15 mouse cellular contexts compared by ENCODE assay signal in genomic region chr9:122083698-122084097, GRCm38 (mm10). TPM values are rescaled to one million over a fixed set of nuclear protein-coding genes. Genes with fewer than 3 reads are reported as not detected.
DNase-seq lines count a peak whose midpoint lies in the region; ATAC-seq and TF ChIP-seq lines count a peak whose summit lies in the region.
"Had no signal": no experiment of that assay in that cellular context is flagged by ENCODE, and none has a peak within 500 bp of the region (broad histone marks: within the 10 kb centered on the region; RNA-seq: fewer than 3 reads in every experiment).

No protein-coding gene starts in this region.

- H3K9me3 ChIP-seq in embryonic facial prominence, embryonic 14.5 days (ENCODE audit: control insufficient read depth, low read length), result no peaks in the 10 kb centered on the region
- H3K9me3 ChIP-seq in embryonic facial prominence, embryonic 10.5 days, result no peaks in the 10 kb centered on the region
- H3K9me3 ChIP-seq in intestine, embryonic 14.5 days (ENCODE audit: control insufficient read depth, low read length), result no peaks in the 10 kb centered on the region
- H3K9me3 ChIP-seq in intestine, embryonic 15.5 days, result no peaks in the 10 kb centered on the region
- H3K9me3 ChIP-seq in lung, embryonic 15.5 days, result no peaks in the 10 kb centered on the region

- no peak overlapping the region for H3K9ac ChIP-seq in embryonic facial prominence, embryonic 14.5 days (ENCODE audit: low read depth, low read length)
- no peak overlapping the region for H3K9ac ChIP-seq in intestine, embryonic 14.5 days (ENCODE audit: low read length)
- H3K9ac ChIP-seq in intestine, embryonic 15.5 days, result no peak overlapping the region
- no peak overlapping the region for H3K9ac ChIP-seq in lung, embryonic 15.5 days

- peak overlapping the region; percentile 33; the same call in 1 of the 2 replicates for H3K27ac ChIP-seq in embryonic facial prominence, embryonic 14.5 days (replicated peaks; ENCODE audit: low read depth, low read length)
- no peak overlapping the region for H3K27ac ChIP-seq in embryonic facial prominence, embryonic 10.5 days (replicated peaks)
- peak overlapping the region; percentile 33 for H3K27ac ChIP-seq in intestine, embryonic 14.5 days (ENCODE audit: low read depth)
- H3K27ac ChIP-seq in intestine, embryonic 15.5 days, result no peak overlapping the region; the same call in 1 of the 2 replicates
- peak overlapping the region; percentile 95 for H3K27ac ChIP-seq in lung, embryonic 15.5 days
- H3K27ac ChIP-seq in small intestine, adult 2 months (ENCODE audit: insufficient read depth, low read depth, low read length), result peak overlapping the region; percentile 42
- H3K27ac ChIP-seq: left cerebral cortex, adult 2 months had no signal

- DNase-seq in embryonic facial prominence, embryonic 14.5 days (ENCODE audit: low spot score), result no peak
- DNase-seq in embryonic facial prominence, embryonic 10.5 days (ENCODE audit: low spot score), result no peak
- DNase-seq in intestine, embryonic 14.5 days (ENCODE audit: low spot score), result no peak
- no peak for DNase-seq in lung, adult 18-20 months
- no peak for DNase-seq in left cerebral cortex, postnatal 4 days
- DNase-seq: cerebellum, postnatal 25 days had no signal

- WGBS in embryonic facial prominence, embryonic 14.5 days, result 58% methylated on average over 4 of the region's 4 CpGs
- 80% methylated on average over 4 of the region's 4 CpGs for WGBS in embryonic facial prominence, embryonic 10.5 days
- WGBS in intestine, embryonic 14.5 days, result 71% methylated on average over 4 of the region's 4 CpGs
- 62% methylated on average over 4 of the region's 4 CpGs for WGBS in intestine, embryonic 15.5 days
- WGBS in lung, embryonic 15.5 days, result 57% methylated on average over 4 of the region's 4 CpGs
- WGBS in small intestine, adult 2 months, result 84% methylated on average over 4 of the region's 4 CpGs

- H3K4me1 ChIP-seq in embryonic facial prominence, embryonic 14.5 days (ENCODE audit: control insufficient read depth, insufficient read depth, low read length), result no peaks in the 10 kb centered on the region; the same call in 1 of the 2 replicates
- H3K4me1 ChIP-seq in embryonic facial prominence, embryonic 10.5 days, result peaks cover 6% of the 10 kb centered on the region
- H3K4me1 ChIP-seq in intestine, embryonic 14.5 days (replicated peaks; ENCODE audit: control insufficient read depth, insufficient read depth, low read length), result peaks cover 21% of the 10 kb centered on the region
- H3K4me1 ChIP-seq in intestine, embryonic 15.5 days (replicated peaks), result peaks cover 13% of the 10 kb centered on the region
- H3K4me1 ChIP-seq in lung, embryonic 15.5 days, result peaks cover 42% of the 10 kb centered on the region
- peaks cover 2% of the 10 kb centered on the region; the same call in 1 of the 2 replicates for H3K4me1 ChIP-seq in small intestine, adult 2 months (ENCODE audit: control insufficient read depth, insufficient read depth, insufficient read length, low read length)

- no peak for ATAC-seq in embryonic facial prominence, embryonic 14.5 days (ENCODE audit: low read depth)
- no peak for ATAC-seq in intestine, embryonic 14.5 days (replicated peaks; ENCODE audit: low FRiP score, low TSS enrichment, low read depth)
- ATAC-seq in intestine, embryonic 15.5 days, result no peak
- ATAC-seq in lung, embryonic 15.5 days (ENCODE audit: borderline replicate concordance, extremely low read depth, low FRiP score, low TSS enrichment), result no peak
- ATAC-seq: activated CD4-positive, CD25-positive, alpha-beta regulatory T cell, adult 4 months; hindbrain, postnatal 0 days had no signal

- H3K36me3 ChIP-seq in embryonic facial prominence, embryonic 14.5 days (ENCODE audit: control insufficient read depth, insufficient read depth, low read length), result no peaks in the 10 kb centered on the region
- no peaks in the 10 kb centered on the region for H3K36me3 ChIP-seq in embryonic facial prominence, embryonic 10.5 days (replicated peaks)
- no peaks in the 10 kb centered on the region for H3K36me3 ChIP-seq in intestine, embryonic 14.5 days (ENCODE audit: control insufficient read depth, insufficient read depth, low read length)
- no peaks in the 10 kb centered on the region for H3K36me3 ChIP-seq in intestine, embryonic 15.5 days
- H3K36me3 ChIP-seq in lung, embryonic 15.5 days, result no peaks in the 10 kb centered on the region
- H3K36me3 ChIP-seq in small intestine, adult 2 months (ENCODE audit: control insufficient read depth, insufficient read depth, low read length), result no peaks in the 10 kb centered on the region

- no peak for TF ChIP-seq POLR2A in small intestine, adult 2 months (IDR thresholded peaks at IDR 0.05; ENCODE audit: low read depth, low read length)

- H3K27me3 ChIP-seq in embryonic facial prominence, embryonic 14.5 days (replicated peaks; ENCODE audit: control insufficient read depth, insufficient read depth, low read length), result no peaks in the 10 kb centered on the region
- H3K27me3 ChIP-seq in embryonic facial prominence, embryonic 10.5 days (replicated peaks; ENCODE audit: low read depth, poor library complexity, severe bottlenecking), result no peaks in the 10 kb centered on the region
- no peaks in the 10 kb centered on the region for H3K27me3 ChIP-seq in intestine, embryonic 14.5 days (replicated peaks; ENCODE audit: control insufficient read depth, insufficient read depth, low read length)
- H3K27me3 ChIP-seq in intestine, embryonic 15.5 days (replicated peaks), result no peaks in the 10 kb centered on the region
- H3K27me3 ChIP-seq in lung, embryonic 15.5 days, result no peaks in the 10 kb centered on the region
- no peaks in the 10 kb centered on the region for H3K27me3 ChIP-seq in small intestine, adult 2 months (ENCODE audit: control insufficient read depth, insufficient read depth, low read length)
- H3K27me3 ChIP-seq: CH12.LX had no signal

- TF ChIP-seq CTCF in small intestine, adult 2 months (IDR thresholded peaks at IDR 0.05; ENCODE audit: extremely low read depth, insufficient read length, insufficient replicate concordance, low read depth, low read length), result no peak

- intact Hi-C loops in left cerebral cortex, postnatal 4 days (cut with DNase I), result no loop called here

- no peak overlapping the region for H3K4me2 ChIP-seq in embryonic facial prominence, embryonic 14.5 days (ENCODE audit: low read depth, low read length)
- H3K4me2 ChIP-seq in intestine, embryonic 14.5 days (ENCODE audit: low read length), result no peak overlapping the region
- H3K4me2 ChIP-seq in intestine, embryonic 15.5 days (replicated peaks), result no peak overlapping the region
- no peak overlapping the region for H3K4me2 ChIP-seq in lung, embryonic 15.5 days
- H3K4me2 ChIP-seq: heart, embryonic 11.5 days; liver, embryonic 11.5 days had no signal

- no peak overlapping the region for H3K4me3 ChIP-seq in embryonic facial prominence, embryonic 14.5 days (ENCODE audit: low read depth, low read length)
- no peak overlapping the region for H3K4me3 ChIP-seq in embryonic facial prominence, embryonic 10.5 days
- no peak overlapping the region for H3K4me3 ChIP-seq in intestine, embryonic 14.5 days (ENCODE audit: low read depth, low read length)
- H3K4me3 ChIP-seq in intestine, embryonic 15.5 days (replicated peaks), result no peak overlapping the region
- H3K4me3 ChIP-seq in lung, embryonic 15.5 days, result no peak overlapping the region
- no peak overlapping the region for H3K4me3 ChIP-seq in small intestine, adult 2 months (ENCODE audit: low read depth, low read length)
- H3K4me3 ChIP-seq: left cerebral cortex, adult 2 months had no signal

RNA-seq across cellular contexts. Expression of gene Snrk, which starts 33.4 kb away (rescaled TPM):
- 42.4 and 42.9 TPM in 2 replicates for polyA plus RNA-seq in embryonic facial prominence, embryonic 14.5 days (2014; fragmentation: Nextera tagmentation; extraction: Ambion mirVana)
- 33.2 and 34.8 TPM in 2 replicates for polyA plus RNA-seq in embryonic facial prominence, embryonic 10.5 days (2016; fragmentation: Nextera tagmentation; extraction: Ambion mirVana)
- 38.3 and 38.8 TPM in 2 replicates for polyA plus RNA-seq in intestine, embryonic 14.5 days (2014; fragmentation: Nextera tagmentation; extraction: Ambion mirVana)
- polyA plus RNA-seq in intestine, embryonic 15.5 days (2015; fragmentation: Nextera tagmentation; extraction: Ambion mirVana), result 46.1 and 49.4 TPM in 2 replicates
- polyA plus RNA-seq in lung, embryonic 15.5 days (2015; fragmentation: Nextera tagmentation; extraction: Ambion mirVana), result 81.2 and 83.3 TPM in 2 replicates
- polyA plus RNA-seq in small intestine, adult 2 months (2012; rRNA removed), result 15.2 and 52.6 TPM in 2 replicates
- total RNA-seq in left cerebral cortex, postnatal 4 days (2021), result 100 to 1,000 TPM; 109 to 120 TPM

Comparison
In these comparisons a context has a peak if more than half of its experiments do, and no peak if none do; other contexts are left out.
1. H3K27ac ChIP-seq: peak in embryonic facial prominence, embryonic 14.5 days (single experiment), intestine, embryonic 14.5 days (single experiment), lung, embryonic 15.5 days (single experiment) and small intestine, adult 2 months (single experiment); none in embryonic facial prominence, embryonic 10.5 days (single experiment) and intestine, embryonic 15.5 days (single experiment).